Mouse (Mus musculus): Measurements from ENCODE around the gene Nae1. TPM values are rescaled to one million over a fixed set of nuclear protein-coding genes. Genes with fewer than 3 reads are reported as not detected.

The Nae1 gene
- polyA plus RNA-seq, 1 experiment from 2014 or later: 89.4 TPM

DNA sequence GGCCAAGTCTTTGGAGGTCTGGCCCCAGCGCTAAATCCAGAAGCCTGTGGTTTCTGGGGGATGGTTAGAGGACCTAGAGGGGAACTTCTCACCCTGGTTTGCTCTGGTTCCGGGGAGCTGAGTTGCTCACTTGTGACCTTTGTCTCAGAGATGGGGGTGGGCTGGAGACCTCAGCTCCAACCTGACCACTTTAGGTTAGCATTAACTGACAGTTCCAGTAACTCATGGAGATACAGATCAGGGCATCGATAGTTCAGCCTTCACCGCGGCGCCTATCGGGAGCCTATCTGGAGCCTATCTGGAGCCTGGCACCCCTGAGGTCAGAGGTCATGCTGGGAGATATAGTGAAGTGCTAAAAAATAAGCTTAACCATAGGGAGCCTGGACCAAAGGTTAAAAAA, 22.8 kb upstream of the Nae1 start:
- H3K27ac ChIP-seq (ENCODE audit: low read length): no peak overlapping the region
- ATAC-seq (ENCODE audit: insufficient read depth, low FRiP score): no peak
- no peaks in the 10 kb centered on the region for H3K9me3 ChIP-seq (replicated peaks; ENCODE audit: control insufficient read depth, low read length)
- no peaks in the 10 kb centered on the region for H3K36me3 ChIP-seq (ENCODE audit: control insufficient read depth, insufficient read depth, low read length)
- H3K4me2 ChIP-seq (ENCODE audit: low read depth, low read length): no peak overlapping the region
- no peaks in the 10 kb centered on the region for H3K4me1 ChIP-seq (ENCODE audit: control insufficient read depth, insufficient read depth, low read length)
- H3K9ac ChIP-seq (ENCODE audit: low read length): no peak overlapping the region
- WGBS: 51% methylated on average over 7 of the region's 7 CpGs
- H3K27me3 ChIP-seq (ENCODE audit: control insufficient read depth, insufficient read depth, low read length): no peaks in the 10 kb centered on the region
- no peak overlapping the region for H3K4me3 ChIP-seq (replicated peaks; ENCODE audit: low read length)

DNA sequence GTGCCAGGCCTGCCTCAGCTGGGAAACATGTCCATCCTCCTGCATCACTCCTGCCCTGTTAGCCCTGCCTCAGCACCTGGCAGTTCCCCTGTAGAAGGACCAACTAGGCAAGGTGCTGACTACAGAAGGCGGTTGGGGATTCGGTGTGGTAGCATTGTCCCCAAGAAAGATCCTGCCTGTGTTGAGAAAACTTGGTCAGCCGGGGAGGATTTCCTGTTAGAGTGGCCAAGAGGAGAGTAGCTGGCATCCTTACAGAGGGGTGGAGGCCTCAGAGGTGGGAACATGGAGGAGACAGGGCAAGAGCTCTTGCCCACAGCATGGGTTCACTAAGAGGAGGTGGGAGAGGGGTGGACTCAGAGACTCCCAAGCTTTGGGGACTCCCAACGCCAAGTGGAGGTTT, 20.8 kb upstream of the Nae1 start:
- Histone ChIP-seq H3K9ac (ENCODE audit: low read length) (no peak overlapping the region), H3K27me3 (ENCODE audit: control insufficient read depth, insufficient read depth, low read length) (no peaks in the 10 kb centered on the region), H3K4me3 (replicated peaks; ENCODE audit: low read length) (no peak overlapping the region), H3K4me2 (ENCODE audit: low read depth, low read length) (no peak overlapping the region), H3K27ac (ENCODE audit: low read length) (no peak overlapping the region), H3K9me3 (replicated peaks; ENCODE audit: control insufficient read depth, low read length) (no peaks in the 10 kb centered on the region), H3K36me3 (ENCODE audit: control insufficient read depth, insufficient read depth, low read length) (no peaks in the 10 kb centered on the region), H3K4me1 (ENCODE audit: control insufficient read depth, insufficient read depth, low read length) (no peaks in the 10 kb centered on the region)
- 84% methylated on average over 4 of the region's 4 CpGs for WGBS
- ATAC-seq (ENCODE audit: insufficient read depth, low FRiP score): no peak

DNA sequence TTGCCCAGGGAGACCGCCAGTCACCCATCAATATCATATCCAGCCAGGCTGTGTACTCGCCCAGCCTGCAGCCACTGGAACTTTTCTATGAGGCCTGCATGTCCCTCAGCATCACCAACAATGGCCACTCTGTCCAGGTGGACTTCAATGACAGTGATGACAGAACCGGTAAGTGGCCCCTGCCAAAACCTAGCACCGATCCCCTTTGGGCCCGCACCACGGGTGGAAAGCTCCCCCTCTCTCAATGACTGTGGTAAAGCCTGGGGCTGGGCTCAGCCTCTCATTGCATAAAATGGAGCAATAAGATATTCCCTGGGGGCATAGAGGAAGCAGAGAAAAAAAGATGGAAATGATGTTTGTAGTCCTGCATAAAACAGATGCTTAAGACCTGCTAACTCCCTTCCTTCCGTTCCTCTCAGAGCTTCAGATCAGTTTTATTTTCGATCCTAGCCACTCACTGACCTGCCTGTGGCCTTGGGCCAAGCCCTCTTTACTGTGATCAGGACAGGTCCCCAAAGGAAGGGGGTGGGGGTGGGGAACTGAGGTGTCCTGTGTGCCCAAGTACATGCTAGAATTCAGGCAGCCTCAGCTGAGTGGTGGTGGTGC, 9.1 kb upstream of the Nae1 start:
- Histone ChIP-seq H3K27me3 (ENCODE audit: control insufficient read depth, insufficient read depth, low read length) (peaks cover 43% of the 10 kb centered on the region), H3K36me3 (ENCODE audit: control insufficient read depth, insufficient read depth, low read length) (no peaks in the 10 kb centered on the region), H3K4me2 (ENCODE audit: low read depth, low read length) (no peak overlapping the region), H3K27ac (ENCODE audit: low read length) (no peak overlapping the region), H3K4me1 (ENCODE audit: control insufficient read depth, insufficient read depth, low read length) (peaks cover 9% of the 10 kb centered on the region; the same call in 1 of the 2 replicates), H3K4me3 (replicated peaks; ENCODE audit: low read length) (no peak overlapping the region), H3K9me3 (replicated peaks; ENCODE audit: control insufficient read depth, low read length) (no peaks in the 10 kb centered on the region), H3K9ac (ENCODE audit: low read length) (no peak overlapping the region)
- 84% methylated on average over 8 of the region's 8 CpGs for WGBS
- no peak for ATAC-seq (ENCODE audit: insufficient read depth, low FRiP score)

DNA sequence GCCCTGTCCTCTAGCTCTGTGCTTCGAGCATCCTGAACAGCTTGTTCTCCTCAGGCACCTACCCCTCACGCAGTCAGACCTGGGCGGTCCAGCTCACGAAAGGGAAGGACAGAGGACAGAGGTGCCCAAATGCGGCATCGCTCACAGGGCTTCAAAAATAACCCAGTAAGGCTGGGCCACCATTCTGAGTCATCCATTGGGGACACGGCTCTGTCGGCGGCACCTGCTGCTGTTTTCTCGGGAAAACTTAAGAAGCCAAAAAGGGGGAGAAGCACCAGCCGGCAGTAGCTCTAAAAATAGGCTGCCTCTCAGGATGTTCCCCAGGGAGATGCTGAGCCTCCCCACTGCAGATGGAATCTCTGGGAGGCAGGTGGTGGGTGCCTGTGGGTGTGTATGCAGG, 7.7 kb upstream of the Nae1 start:
- 12% methylated on average over 11 of the region's 11 CpGs for WGBS
- H3K27me3 ChIP-seq (ENCODE audit: control insufficient read depth, insufficient read depth, low read length): peaks cover 46% of the 10 kb centered on the region
- H3K4me1 ChIP-seq (ENCODE audit: control insufficient read depth, insufficient read depth, low read length): peaks cover 9% of the 10 kb centered on the region; the same call in 1 of the 2 replicates
- H3K27ac ChIP-seq (ENCODE audit: low read length): no peak overlapping the region
- H3K36me3 ChIP-seq (ENCODE audit: control insufficient read depth, insufficient read depth, low read length): no peaks in the 10 kb centered on the region
- H3K9ac ChIP-seq (ENCODE audit: low read length): no peak overlapping the region
- H3K9me3 ChIP-seq (replicated peaks; ENCODE audit: control insufficient read depth, low read length): no peaks in the 10 kb centered on the region
- H3K4me3 ChIP-seq (replicated peaks; ENCODE audit: low read length): no peak overlapping the region
- ATAC-seq (ENCODE audit: insufficient read depth, low FRiP score): no peak
- H3K4me2 ChIP-seq (ENCODE audit: low read depth, low read length): no peak overlapping the region

DNA sequence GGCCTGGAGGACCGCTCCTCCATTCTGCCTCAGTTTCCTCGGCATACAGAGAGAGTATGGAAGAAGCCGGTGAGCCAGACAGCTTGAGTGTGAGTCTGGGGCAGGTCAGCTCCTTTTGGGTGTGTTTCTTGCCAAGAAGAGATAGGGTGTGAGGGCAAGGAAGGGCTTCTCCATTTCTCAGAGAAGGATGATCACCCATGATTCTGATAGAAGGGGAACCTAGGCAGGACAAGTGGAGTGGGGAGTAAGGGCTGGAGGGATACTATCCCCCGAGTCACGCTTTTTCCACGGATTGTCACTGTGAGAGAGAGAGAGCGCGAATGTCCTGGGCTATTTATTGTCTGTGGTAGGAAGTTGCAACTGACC, 7.1 kb upstream of the Nae1 start:
- peak overlapping the region; percentile 50 for H3K4me3 ChIP-seq (replicated peaks; ENCODE audit: low read length)
- no peaks in the 10 kb centered on the region for H3K36me3 ChIP-seq (ENCODE audit: control insufficient read depth, insufficient read depth, low read length)
- 16% methylated on average over 8 of the region's 8 CpGs for WGBS
- H3K27ac ChIP-seq (ENCODE audit: low read length): no peak overlapping the region
- peak overlapping the region; percentile 97 for H3K4me2 ChIP-seq (ENCODE audit: low read depth, low read length)
- no peak for ATAC-seq (ENCODE audit: insufficient read depth, low FRiP score)
- H3K4me1 ChIP-seq (ENCODE audit: control insufficient read depth, insufficient read depth, low read length): peaks cover 9% of the 10 kb centered on the region; the same call in 1 of the 2 replicates
- H3K9ac ChIP-seq (ENCODE audit: low read length): peak overlapping the region; percentile 65
- peaks cover 46% of the 10 kb centered on the region for H3K27me3 ChIP-seq (ENCODE audit: control insufficient read depth, insufficient read depth, low read length)
- H3K9me3 ChIP-seq (replicated peaks; ENCODE audit: control insufficient read depth, low read length): no peaks in the 10 kb centered on the region

DNA sequence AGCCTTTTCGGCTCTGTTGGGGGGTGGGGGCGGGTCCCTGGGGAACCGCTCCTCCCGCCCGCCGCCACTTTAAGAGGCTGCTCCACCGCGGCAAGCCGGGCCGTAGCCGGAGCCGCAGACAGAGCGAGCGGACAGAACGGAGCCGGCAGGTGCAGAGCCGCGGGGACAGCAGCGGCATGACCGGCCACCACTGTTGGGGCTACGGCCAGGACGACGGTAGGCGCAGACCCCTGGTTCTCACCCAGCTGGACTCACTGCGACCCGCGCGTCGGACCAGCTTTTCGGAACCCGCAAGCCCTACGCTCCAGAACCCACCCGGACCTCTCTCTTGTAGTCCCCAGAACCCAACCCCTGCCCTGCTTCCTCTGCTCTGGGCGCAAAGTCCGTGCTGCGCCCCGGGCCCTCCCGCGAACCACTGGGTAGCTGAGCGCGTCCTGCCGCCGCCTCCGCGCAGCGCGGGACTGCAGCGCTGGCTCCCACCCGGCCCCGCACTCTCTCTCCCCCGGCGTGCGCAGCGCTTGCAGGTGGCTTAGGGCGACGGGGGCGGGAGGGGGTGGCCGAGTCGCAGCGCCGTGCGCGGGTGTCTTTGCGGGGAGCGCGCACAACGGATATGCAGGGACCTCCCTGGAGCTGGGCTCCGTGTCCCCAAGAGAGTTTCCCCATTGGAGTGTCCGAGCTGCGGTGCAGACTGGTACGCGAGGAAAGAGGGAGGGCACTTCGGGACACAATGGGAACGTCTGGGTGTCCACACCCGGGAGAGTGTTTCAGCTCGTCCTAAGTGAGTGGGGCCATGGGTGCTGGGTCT, 6.5 kb upstream of the Nae1 start:
- Histone ChIP-seq H3K9me3 (replicated peaks; ENCODE audit: control insufficient read depth, low read length) (no peaks in the 10 kb centered on the region), H3K4me1 (ENCODE audit: control insufficient read depth, insufficient read depth, low read length) (peaks cover 9% of the 10 kb centered on the region; the same call in 1 of the 2 replicates), H3K9ac (ENCODE audit: low read length) (peak overlapping the region; percentile 65), H3K4me3 (replicated peaks; ENCODE audit: low read length) (peak overlapping the region; percentile 50), H3K27me3 (ENCODE audit: control insufficient read depth, insufficient read depth, low read length) (peaks cover 46% of the 10 kb centered on the region), H3K4me2 (ENCODE audit: low read depth, low read length) (peak overlapping the region; percentile 97), H3K36me3 (ENCODE audit: control insufficient read depth, insufficient read depth, low read length) (no peaks in the 10 kb centered on the region), H3K27ac (ENCODE audit: low read length) (no peak overlapping the region)
- WGBS: under 1% methylated on average over 62 of the region's 76 CpGs
- peak; percentile 30; the same call in 1 of the 2 replicates for ATAC-seq (ENCODE audit: insufficient read depth, low FRiP score)

DNA sequence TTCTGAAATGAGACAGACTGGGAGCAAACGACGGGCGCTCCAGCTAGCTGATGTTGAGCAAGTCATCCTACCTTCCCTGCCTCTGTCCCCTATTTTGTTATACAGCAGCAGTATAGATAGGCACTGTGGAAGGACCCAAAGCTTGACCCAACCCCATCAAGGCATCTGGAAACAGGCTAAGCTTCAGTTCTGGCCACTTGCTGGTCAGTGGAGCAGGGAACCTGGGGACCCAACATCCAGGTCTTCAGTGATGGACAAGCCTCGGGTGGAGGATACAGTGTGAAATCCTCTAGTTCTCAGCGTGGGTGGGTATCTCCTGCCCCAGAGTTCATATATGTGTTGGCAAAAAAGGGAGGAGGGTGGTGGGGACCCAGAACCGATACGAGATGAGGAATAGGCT, 5.8 kb upstream of the Nae1 start:
- Histone ChIP-seq H3K9me3 (replicated peaks; ENCODE audit: control insufficient read depth, low read length) (no peaks in the 10 kb centered on the region), H3K4me2 (ENCODE audit: low read depth, low read length) (0 out of 2 replicates have a peak overlapping the region, but pooled peaks have one; percentile 97), H3K27ac (ENCODE audit: low read length) (no peak overlapping the region), H3K9ac (ENCODE audit: low read length) (no peak overlapping the region), H3K27me3 (ENCODE audit: control insufficient read depth, insufficient read depth, low read length) (peaks cover 46% of the 10 kb centered on the region), H3K36me3 (ENCODE audit: control insufficient read depth, insufficient read depth, low read length) (no peaks in the 10 kb centered on the region), H3K4me1 (ENCODE audit: control insufficient read depth, insufficient read depth, low read length) (peaks cover 11% of the 10 kb centered on the region; the same call in 1 of the 2 replicates), H3K4me3 (replicated peaks; ENCODE audit: low read length) (no peak overlapping the region)
- WGBS: 43% methylated on average over 7 of the region's 7 CpGs
- ATAC-seq (ENCODE audit: insufficient read depth, low FRiP score): no peak

DNA sequence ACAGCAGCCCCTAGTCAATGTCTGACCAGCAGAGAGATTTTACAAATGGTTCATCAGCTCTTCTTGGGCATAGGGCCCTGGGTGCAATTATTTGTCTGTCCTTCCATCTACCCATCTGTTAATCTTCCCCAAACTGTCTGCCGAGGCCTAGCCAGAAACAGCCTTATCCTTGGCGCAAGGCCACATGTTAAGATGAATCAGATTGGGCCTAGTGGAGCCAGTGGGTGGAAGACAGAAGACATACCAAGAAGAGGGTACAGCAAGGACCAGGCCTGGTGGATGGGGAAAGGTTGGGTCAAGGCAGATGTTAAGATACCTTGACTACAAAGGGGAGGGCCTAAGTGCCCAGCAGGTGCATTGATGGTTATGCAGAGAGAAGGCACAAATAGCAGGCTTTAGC, 5.1 kb upstream of the Nae1 start:
- H3K9ac ChIP-seq (ENCODE audit: low read length): no peak overlapping the region
- H3K4me2 ChIP-seq (ENCODE audit: low read depth, low read length): no peak overlapping the region
- no peaks in the 10 kb centered on the region for H3K36me3 ChIP-seq (ENCODE audit: control insufficient read depth, insufficient read depth, low read length)
- no peaks in the 10 kb centered on the region for H3K9me3 ChIP-seq (replicated peaks; ENCODE audit: control insufficient read depth, low read length)
- 76% methylated on average over 2 of the region's 2 CpGs for WGBS
- no peak overlapping the region for H3K4me3 ChIP-seq (replicated peaks; ENCODE audit: low read length)
- H3K27me3 ChIP-seq (ENCODE audit: control insufficient read depth, insufficient read depth, low read length): peaks cover 46% of the 10 kb centered on the region
- H3K4me1 ChIP-seq (ENCODE audit: control insufficient read depth, insufficient read depth, low read length): peaks cover 12% of the 10 kb centered on the region; the same call in 1 of the 2 replicates
- ATAC-seq (ENCODE audit: insufficient read depth, low FRiP score): no peak
- no peak overlapping the region for H3K27ac ChIP-seq (ENCODE audit: low read length)

DNA sequence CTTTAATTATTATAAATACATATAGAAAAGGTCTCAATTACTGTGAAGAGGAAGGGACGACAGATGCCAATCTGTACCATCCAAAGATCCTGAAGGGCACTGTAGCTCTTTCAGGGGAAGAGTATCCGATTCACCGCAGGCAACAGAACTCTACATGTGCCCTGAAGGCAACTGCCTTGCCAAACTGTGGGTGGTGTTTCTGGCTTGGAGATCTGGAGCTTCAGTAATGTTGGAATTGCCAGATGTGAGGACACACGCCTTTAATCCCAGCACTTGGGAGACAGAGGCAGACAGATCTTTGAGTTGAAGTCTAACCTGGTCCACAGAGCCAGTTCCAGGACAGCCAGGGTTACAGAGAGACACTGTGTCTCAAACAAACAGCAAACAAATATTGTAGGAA, 4.5 kb upstream of the Nae1 start:
- WGBS: 93% methylated on average over 4 of the region's 4 CpGs
- H3K27me3 ChIP-seq (ENCODE audit: control insufficient read depth, insufficient read depth, low read length): peaks cover 46% of the 10 kb centered on the region
- no peak overlapping the region for H3K27ac ChIP-seq (ENCODE audit: low read length)
- no peak overlapping the region for H3K9ac ChIP-seq (ENCODE audit: low read length)
- H3K36me3 ChIP-seq (ENCODE audit: control insufficient read depth, insufficient read depth, low read length): no peaks in the 10 kb centered on the region
- no peak overlapping the region for H3K4me2 ChIP-seq (ENCODE audit: low read depth, low read length)
- ATAC-seq (ENCODE audit: insufficient read depth, low FRiP score): no peak
- peaks cover 12% of the 10 kb centered on the region; the same call in 1 of the 2 replicates for H3K4me1 ChIP-seq (ENCODE audit: control insufficient read depth, insufficient read depth, low read length)
- H3K4me3 ChIP-seq (replicated peaks; ENCODE audit: low read length): no peak overlapping the region
- H3K9me3 ChIP-seq (replicated peaks; ENCODE audit: control insufficient read depth, low read length): no peaks in the 10 kb centered on the region

Data from stomach, embryonic 16.5 days (tissue).